Mouse (Mus musculus) embryonic fibroblast, embryonic 13.5 days (primary cell): ENCODE data around the gene Ska3.

Experiments used
- CTCF ChIP-seq: IDR thresholded peaks from 2 replicates; pipeline ENCODE4 v1.5.1; 2011; ENCODE audit warnings: mild to moderate bottlenecking, control low read depth, low read length, moderate library complexity, borderline replicate concordance; ENCODE audit not compliant: insufficient read depth
- POLR2A ChIP-seq: IDR thresholded peaks from 2 replicates; pipeline ENCODE4 v1.6.1; 2011; ENCODE audit warnings: low read depth, mild to moderate bottlenecking, control low read depth, low read length, moderate library complexity

DNA sequence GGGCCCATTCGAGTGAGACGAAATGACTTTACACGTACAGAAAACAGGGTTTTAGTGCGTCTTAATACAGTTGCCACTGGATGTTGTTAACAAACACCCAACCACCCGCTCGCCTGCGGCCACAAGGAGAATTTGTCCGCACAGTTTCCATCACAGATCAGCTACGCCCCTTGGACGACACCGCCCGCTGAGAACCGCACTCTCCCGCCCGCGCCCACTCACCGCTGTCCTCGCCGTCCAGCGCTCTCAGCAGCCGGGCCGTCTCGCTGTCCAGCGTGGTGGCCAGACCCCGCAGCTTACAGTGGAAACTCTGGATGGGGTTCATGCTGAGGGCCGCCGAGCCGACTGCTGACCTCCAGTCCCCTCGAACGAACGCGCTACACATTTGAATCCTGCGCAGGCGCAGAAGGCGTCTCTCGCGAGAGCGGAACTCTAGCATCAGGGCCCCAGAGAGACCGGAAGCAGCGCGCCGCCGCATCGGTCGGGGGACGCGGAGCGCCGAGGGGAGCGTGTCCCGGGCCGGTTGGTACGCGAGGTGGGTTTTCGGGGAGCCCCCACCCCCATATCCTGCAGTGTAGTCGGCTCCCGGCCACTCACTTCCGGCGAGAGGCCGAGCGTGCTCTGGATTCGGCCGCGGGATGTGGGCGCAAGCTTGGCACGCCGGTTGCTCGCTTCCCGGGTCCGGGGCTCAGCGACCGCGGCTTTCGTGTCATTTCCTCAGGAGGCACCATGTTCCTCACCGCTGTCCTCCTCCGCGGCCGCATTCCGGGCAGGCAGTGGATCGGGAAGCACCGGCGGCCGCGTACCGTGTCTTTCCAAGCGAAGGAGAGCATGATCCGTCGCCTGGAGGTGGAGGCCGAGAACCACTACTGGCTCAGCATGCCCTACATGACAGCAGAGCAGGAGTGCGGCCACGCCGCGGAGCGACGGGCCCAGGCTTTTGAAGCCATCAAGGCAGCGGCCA, at the start of gene Ska3, which contains the start of gene Mrpl57:
- no peak for TF ChIP-seq CTCF
- peak; percentile 86 for TF ChIP-seq POLR2A
